Mouse (Mus musculus): ENCODE data around the gene C130074G19Rik. TPM values are rescaled to one million over a fixed set of nuclear protein-coding genes. Genes with fewer than 3 reads are reported as not detected.

The C130074G19Rik gene
- polyA plus RNA-seq, 1 experiment from 2014 or later, result 2.3 TPM

GRCm38 (mm10) chr1:184872069-184872819 lies 10.8 kb downstream of the C130074G19Rik start:
- Histone ChIP-seq H3K9me3 (no peaks in the 10 kb centered on the region), H3K27me3 (no peaks in the 10 kb centered on the region), H3K4me3 (no peak overlapping the region), H3K4me1 (peaks cover 11% of the 10 kb centered on the region; the same call in 1 of the 2 replicates), H3K27ac (no peak overlapping the region), H3K9ac (no peak overlapping the region), H3K36me3 (no peaks in the 10 kb centered on the region), H3K4me2 (no peak overlapping the region)
- no peak for ATAC-seq (ENCODE audit: insufficient number of reproducible peaks, low FRiP score, low TSS enrichment, low read depth)
- WGBS, result 63% methylated on average over 7 of the region's 7 CpGs

DNA sequence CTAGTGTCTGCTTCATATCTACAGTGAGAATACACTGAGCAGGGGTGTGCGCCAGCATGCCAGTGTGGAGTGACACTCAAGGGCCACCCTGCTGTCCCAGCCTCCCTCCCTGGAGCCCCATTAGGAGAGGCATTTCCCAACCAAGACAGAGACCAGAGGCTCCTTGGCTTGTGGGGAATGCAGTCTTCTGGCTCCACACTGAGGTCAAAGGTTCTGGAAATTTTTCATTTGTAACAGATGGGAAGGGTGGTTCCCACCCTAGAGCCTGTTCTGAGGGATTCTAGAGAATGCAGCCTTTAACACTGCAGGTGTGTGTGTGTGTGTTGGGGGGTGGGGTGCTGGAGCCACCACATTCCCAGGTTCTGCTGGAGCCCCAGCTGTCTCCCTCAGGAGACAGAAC lies 11.5 kb downstream of the C130074G19Rik start:
- Histone ChIP-seq H3K4me1 (peaks cover 11% of the 10 kb centered on the region; the same call in 1 of the 2 replicates), H3K36me3 (no peaks in the 10 kb centered on the region), H3K9me3 (no peaks in the 10 kb centered on the region), H3K27ac (no peak overlapping the region), H3K4me2 (no peak overlapping the region), H3K4me3 (no peak overlapping the region), H3K27me3 (no peaks in the 10 kb centered on the region), H3K9ac (no peak overlapping the region)
- whole genome bisulfite sequencing, result 69% methylated on average over 1 of the region's 1 CpGs
- no peak for ATAC-seq (ENCODE audit: insufficient number of reproducible peaks, low FRiP score, low TSS enrichment, low read depth)

GRCm38 (mm10) chr1:184870646-184871385 lies 12.2 kb downstream of the C130074G19Rik start:
- H3K27ac ChIP-seq, result no peak overlapping the region
- no peak for ATAC-seq (ENCODE audit: insufficient number of reproducible peaks, low FRiP score, low TSS enrichment, low read depth)
- no peak overlapping the region for H3K4me3 ChIP-seq
- peaks cover 11% of the 10 kb centered on the region; the same call in 1 of the 2 replicates for H3K4me1 ChIP-seq
- no peaks in the 10 kb centered on the region for H3K27me3 ChIP-seq
- H3K36me3 ChIP-seq, result no peaks in the 10 kb centered on the region
- WGBS, result 82% methylated on average over 11 of the region's 11 CpGs
- H3K4me2 ChIP-seq, result no peak overlapping the region
- no peaks in the 10 kb centered on the region for H3K9me3 ChIP-seq
- H3K9ac ChIP-seq, result no peak overlapping the region

DNA sequence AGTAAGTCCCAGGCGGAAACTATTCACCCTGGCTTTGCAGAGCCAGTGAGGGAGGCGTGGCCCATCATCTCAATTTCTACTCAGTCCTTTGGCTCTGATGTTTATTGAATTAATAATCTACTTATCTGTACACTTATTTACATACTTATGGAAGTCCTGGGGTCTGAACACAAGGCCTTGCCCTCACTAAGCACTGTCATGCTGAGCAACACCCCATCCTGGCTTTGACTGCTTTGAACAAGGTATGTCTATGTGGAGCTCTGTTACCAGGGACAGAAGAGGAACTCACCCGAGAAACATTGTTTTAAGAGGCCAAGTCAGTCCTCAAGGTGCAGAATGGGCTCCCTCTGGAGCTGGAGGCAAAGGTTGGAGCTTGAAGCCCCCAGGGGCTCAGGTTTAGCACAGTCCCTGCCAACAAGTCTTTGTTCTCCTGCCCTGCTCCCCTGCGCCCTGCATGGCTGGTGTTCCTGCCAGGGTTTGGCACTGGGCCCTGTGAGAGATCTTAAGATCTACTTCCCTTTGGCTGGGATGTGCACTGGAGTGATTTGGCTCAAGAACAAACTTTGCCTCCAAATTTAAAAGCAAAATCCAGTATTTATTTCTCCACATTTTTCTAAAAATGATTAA lies 13.0 kb downstream of the C130074G19Rik start:
- no peaks in the 10 kb centered on the region for H3K27me3 ChIP-seq
- ATAC-seq (ENCODE audit: insufficient number of reproducible peaks, low FRiP score, low TSS enrichment, low read depth), result no peak
- no peaks in the 10 kb centered on the region for H3K9me3 ChIP-seq
- no peaks in the 10 kb centered on the region for H3K36me3 ChIP-seq
- no peak overlapping the region for H3K9ac ChIP-seq
- WGBS, result 60% methylated on average over 4 of the region's 4 CpGs
- H3K4me3 ChIP-seq, result no peak overlapping the region
- no peak overlapping the region for H3K4me2 ChIP-seq
- H3K27ac ChIP-seq, result no peak overlapping the region
- peaks cover 11% of the 10 kb centered on the region; the same call in 1 of the 2 replicates for H3K4me1 ChIP-seq

- Histone ChIP-seq H3K27ac (no peak overlapping the region), H3K27me3 (no peaks in the 10 kb centered on the region), H3K4me1 (peaks cover 11% of the 10 kb centered on the region; the same call in 1 of the 2 replicates), H3K36me3 (no peaks in the 10 kb centered on the region), H3K4me3 (no peak overlapping the region), H3K4me2 (no peak overlapping the region), H3K9ac (no peak overlapping the region), H3K9me3 (no peaks in the 10 kb centered on the region)
- ATAC-seq (ENCODE audit: insufficient number of reproducible peaks, low FRiP score, low TSS enrichment, low read depth), result no peak
- WGBS, result 79% methylated on average over 3 of the region's 3 CpGs
These were observed 15.3 kb downstream of the C130074G19Rik start for GRCm38 (mm10) chr1:184867640-184868120.

DNA sequence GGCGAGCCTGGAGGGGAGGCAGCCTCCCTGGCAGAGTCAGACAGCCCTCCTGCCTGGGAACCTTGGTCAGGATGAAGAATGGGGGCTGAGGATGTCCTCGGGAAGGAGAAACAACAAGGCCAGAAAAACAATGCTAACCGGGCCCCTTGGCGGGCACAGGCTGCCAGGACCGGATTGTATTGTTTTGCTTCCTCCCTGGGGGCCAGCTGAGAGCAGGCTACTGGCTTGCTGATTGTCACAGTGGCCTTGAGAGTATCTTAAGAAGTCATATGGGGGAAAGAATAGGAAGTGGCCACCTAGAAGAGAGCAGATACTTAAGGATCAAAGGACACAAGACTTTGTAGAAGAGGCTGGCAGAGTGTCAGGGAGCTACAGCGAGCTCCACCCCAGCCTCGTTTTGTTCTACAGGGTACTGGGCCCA lies 18.6 kb downstream of the C130074G19Rik start:
- no peak for ATAC-seq (ENCODE audit: insufficient number of reproducible peaks, low FRiP score, low TSS enrichment, low read depth)
- no peak overlapping the region for H3K27ac ChIP-seq
- no peaks in the 10 kb centered on the region for H3K27me3 ChIP-seq
- H3K4me3 ChIP-seq, result no peak overlapping the region
- H3K4me1 ChIP-seq, result no peaks in the 10 kb centered on the region
- H3K36me3 ChIP-seq, result no peaks in the 10 kb centered on the region
- WGBS, result 43% methylated on average over 7 of the region's 7 CpGs
- no peak overlapping the region for H3K9ac ChIP-seq
- H3K9me3 ChIP-seq, result no peaks in the 10 kb centered on the region
- no peak overlapping the region for H3K4me2 ChIP-seq

GRCm38 (mm10) chr1:184862636-184863035 lies 20.4 kb downstream of the C130074G19Rik start:
- Histone ChIP-seq H3K4me1 (no peaks in the 10 kb centered on the region), H3K4me2 (no peak overlapping the region), H3K4me3 (no peak overlapping the region), H3K27ac (no peak overlapping the region), H3K9ac (no peak overlapping the region), H3K9me3 (no peaks in the 10 kb centered on the region), H3K36me3 (no peaks in the 10 kb centered on the region), H3K27me3 (no peaks in the 10 kb centered on the region)
- 83% methylated on average over 6 of the region's 6 CpGs for WGBS
- ATAC-seq (ENCODE audit: insufficient number of reproducible peaks, low FRiP score, low TSS enrichment, low read depth), result no peak

GRCm38 (mm10) chr1:184861551-184861950 lies 21.5 kb downstream of the C130074G19Rik start:
- Histone ChIP-seq H3K9me3 (no peaks in the 10 kb centered on the region), H3K4me1 (no peaks in the 10 kb centered on the region), H3K9ac (no peak overlapping the region), H3K4me3 (no peak overlapping the region), H3K27me3 (no peaks in the 10 kb centered on the region), H3K27ac (no peak overlapping the region), H3K36me3 (no peaks in the 10 kb centered on the region), H3K4me2 (no peak overlapping the region)
- ATAC-seq (ENCODE audit: insufficient number of reproducible peaks, low FRiP score, low TSS enrichment, low read depth), result no peak
- 77% methylated on average over 2 of the region's 2 CpGs for WGBS

DNA sequence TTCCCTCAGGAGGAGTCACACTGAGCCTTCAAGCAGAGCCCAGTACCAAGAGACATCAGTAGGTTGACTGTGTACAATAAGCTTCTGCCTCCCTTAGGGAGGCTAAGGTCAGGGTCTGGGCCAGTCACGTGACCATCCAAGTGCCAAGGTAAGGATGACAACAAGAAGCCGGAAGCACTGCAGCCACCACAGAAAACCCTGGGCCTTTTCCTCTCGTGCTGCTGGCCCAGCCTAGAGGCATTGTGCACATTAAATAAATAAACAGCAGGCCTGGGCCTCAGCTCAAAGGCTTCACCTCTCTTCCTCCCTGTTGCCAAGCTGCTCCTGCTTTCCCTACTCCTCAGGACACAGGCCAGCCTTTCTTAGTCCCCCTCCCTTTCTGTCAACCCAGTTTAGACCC lies 22.7 kb downstream of the C130074G19Rik start:
- 51% methylated on average over 3 of the region's 3 CpGs for WGBS
- H3K36me3 ChIP-seq, result no peaks in the 10 kb centered on the region
- no peak overlapping the region for H3K4me2 ChIP-seq
- H3K27ac ChIP-seq, result no peak overlapping the region
- ATAC-seq (ENCODE audit: insufficient number of reproducible peaks, low FRiP score, low TSS enrichment, low read depth), result no peak
- no peak overlapping the region for H3K4me3 ChIP-seq
- no peaks in the 10 kb centered on the region for H3K4me1 ChIP-seq
- no peak overlapping the region for H3K9ac ChIP-seq
- no peaks in the 10 kb centered on the region for H3K27me3 ChIP-seq
- H3K9me3 ChIP-seq, result no peaks in the 10 kb centered on the region

- H3K27me3 ChIP-seq, result no peaks in the 10 kb centered on the region
- no peaks in the 10 kb centered on the region for H3K36me3 ChIP-seq
- ATAC-seq (ENCODE audit: insufficient number of reproducible peaks, low FRiP score, low TSS enrichment, low read depth), result no peak
- WGBS, result 93% methylated on average over 1 of the region's 1 CpGs
- H3K27ac ChIP-seq, result no peak overlapping the region
- H3K9ac ChIP-seq, result no peak overlapping the region
- H3K4me3 ChIP-seq, result no peak overlapping the region
- H3K4me1 ChIP-seq, result peaks cover 8% of the 10 kb centered on the region; the same call in 1 of the 2 replicates
- H3K4me2 ChIP-seq, result no peak overlapping the region
- no peaks in the 10 kb centered on the region for H3K9me3 ChIP-seq
These were observed 24.8 kb downstream of the C130074G19Rik start for GRCm38 (mm10) chr1:184858253-184858652.

GRCm38 (mm10) chr1:184857216-184857615 lies 25.8 kb downstream of the C130074G19Rik start:
- Histone ChIP-seq H3K9ac (no peak overlapping the region), H3K27me3 (no peaks in the 10 kb centered on the region), H3K36me3 (no peaks in the 10 kb centered on the region), H3K4me1 (peaks cover 14% of the 10 kb centered on the region), H3K4me2 (no peak overlapping the region), H3K4me3 (no peak overlapping the region), H3K27ac (no peak overlapping the region), H3K9me3 (no peaks in the 10 kb centered on the region)
- ATAC-seq (ENCODE audit: insufficient number of reproducible peaks, low FRiP score, low TSS enrichment, low read depth), result no peak
- WGBS, result 82% methylated on average over 9 of the region's 9 CpGs

GRCm38 (mm10) chr1:184853922-184854321 lies 29.1 kb downstream of the C130074G19Rik start:
- Histone ChIP-seq H3K4me3 (no peak overlapping the region), H3K4me1 (peaks cover 19% of the 10 kb centered on the region), H3K9ac (no peak overlapping the region), H3K36me3 (no peaks in the 10 kb centered on the region), H3K27me3 (no peaks in the 10 kb centered on the region), H3K27ac (0 out of 2 replicates have a peak overlapping the region, but pooled peaks have one; percentile 18), H3K4me2 (no peak overlapping the region), H3K9me3 (no peaks in the 10 kb centered on the region)
- WGBS, result 61% methylated on average over 3 of the region's 3 CpGs
- no peak for ATAC-seq (ENCODE audit: insufficient number of reproducible peaks, low FRiP score, low TSS enrichment, low read depth)

All from limb, embryonic 15.5 days (tissue).